Mouse (Mus musculus): ENCODE data around the gene Gla. TPM values are rescaled to one million over a fixed set of nuclear protein-coding genes. Genes with fewer than 3 reads are reported as not detected.

Gla gene
- polyA plus RNA-seq, 1 experiment from 2014 or later: 8.0 TPM

GRCm38 (mm10) chrX:134585103-134586002 lies 15.6 kb downstream of the Gla start, which contains the start of gene Rpl36a:
Gene Rpl36a (plus strand): TSS chrX:134585654.
- no peaks in the 10 kb centered on the region for H3K27me3 ChIP-seq (replicated peaks)
- H3K4me3 ChIP-seq (replicated peaks): peak within 1 kb of the TSS; percentile 43
- peak; percentile 97 for ATAC-seq
- WGBS: 18% methylated on average over 45 of the region's 45 CpGs
- peak within 1 kb of the TSS; percentile 53 for H3K9ac ChIP-seq
- H3K36me3 ChIP-seq: 0 out of 2 replicates have a peak, but pooled peaks cover 3% of the 10 kb centered on the region
- peak within 1 kb of the TSS; percentile 79 for H3K27ac ChIP-seq
- no peaks in the 10 kb centered on the region for H3K9me3 ChIP-seq
- H3K4me1 ChIP-seq (replicated peaks): no peaks in the 10 kb centered on the region
- peak within 1 kb of the TSS; percentile 57 for H3K4me2 ChIP-seq (replicated peaks)

- no peaks in the 10 kb centered on the region for H3K36me3 ChIP-seq
- H3K27ac ChIP-seq: no peak within 1 kb of the TSS
- H3K4me1 ChIP-seq (replicated peaks): no peaks in the 10 kb centered on the region
- H3K9me3 ChIP-seq: no peaks in the 10 kb centered on the region
- H3K4me3 ChIP-seq (replicated peaks): no peak within 1 kb of the TSS
- 79% methylated on average over 11 of the region's 11 CpGs for WGBS
- H3K9ac ChIP-seq: no peak within 1 kb of the TSS
- H3K27me3 ChIP-seq (replicated peaks): no peaks in the 10 kb centered on the region
- H3K4me2 ChIP-seq (replicated peaks): no peak within 1 kb of the TSS
- ATAC-seq: no peak
These were observed 17.8 kb downstream of the Gla start, which contains the start of gene Btk for GRCm38 (mm10) chrX:134582888-134583669. Gene Btk (minus strand): TSS chrX:134583570.

DNA sequence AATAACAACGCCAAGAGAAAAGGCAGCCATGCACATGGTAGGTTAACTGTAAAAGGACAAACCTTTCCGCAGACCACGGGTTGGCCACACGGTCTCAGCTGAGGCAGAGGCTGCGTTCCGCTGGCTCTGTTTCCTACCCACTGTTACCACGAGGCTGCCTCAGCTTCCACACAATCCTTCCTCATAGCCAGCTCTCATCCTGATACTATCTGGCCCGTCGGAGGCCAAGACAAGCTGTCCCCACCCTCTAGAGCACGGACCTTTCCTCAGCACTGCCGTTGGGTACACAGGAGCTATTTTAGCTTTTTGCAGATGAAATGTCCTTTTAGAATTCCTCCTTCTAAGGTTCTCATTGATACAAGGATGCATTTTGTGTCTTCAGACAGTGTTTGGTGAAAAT lies 18.7 kb downstream of the Gla start:
- WGBS: 80% methylated on average over 11 of the region's 11 CpGs
- Histone ChIP-seq H3K27ac (no peak overlapping the region), H3K4me1 (replicated peaks) (no peaks in the 10 kb centered on the region), H3K27me3 (replicated peaks) (no peaks in the 10 kb centered on the region), H3K9me3 (no peaks in the 10 kb centered on the region), H3K36me3 (no peaks in the 10 kb centered on the region), H3K4me3 (replicated peaks) (no peak overlapping the region), H3K4me2 (replicated peaks) (no peak overlapping the region), H3K9ac (no peak overlapping the region)
- ATAC-seq: no peak

GRCm38 (mm10) chrX:134580528-134581305 lies 20.2 kb downstream of the Gla start:
- 83% methylated on average over 14 of the region's 14 CpGs for WGBS
- Histone ChIP-seq H3K36me3 (no peaks in the 10 kb centered on the region), H3K4me2 (replicated peaks) (no peak overlapping the region), H3K27ac (no peak overlapping the region), H3K4me1 (replicated peaks) (no peaks in the 10 kb centered on the region), H3K4me3 (replicated peaks) (no peak overlapping the region), H3K27me3 (replicated peaks) (no peaks in the 10 kb centered on the region), H3K9me3 (no peaks in the 10 kb centered on the region), H3K9ac (no peak overlapping the region)
- no peak for ATAC-seq

DNA sequence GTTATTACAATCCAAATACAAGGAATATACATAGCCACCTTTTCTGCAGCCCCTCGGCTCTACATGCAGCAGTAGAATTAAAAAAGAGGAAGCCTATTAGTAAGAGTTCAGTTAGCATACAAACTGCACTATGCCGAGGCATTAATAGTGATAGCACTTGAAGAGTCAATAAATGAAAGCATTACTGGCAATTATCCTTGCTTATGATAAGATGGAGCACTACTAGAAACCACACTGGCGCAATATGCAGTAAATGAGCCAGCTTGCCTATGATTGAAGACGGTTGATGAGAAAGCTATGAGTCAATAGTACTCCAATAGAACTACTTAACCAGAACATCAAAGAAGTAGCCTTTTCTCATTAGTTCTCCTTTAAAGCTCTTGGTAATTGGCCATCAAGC lies 23.0 kb downstream of the Gla start:
- Histone ChIP-seq H3K9me3 (no peaks in the 10 kb centered on the region), H3K36me3 (no peaks in the 10 kb centered on the region), H3K4me1 (replicated peaks) (no peaks in the 10 kb centered on the region), H3K27me3 (replicated peaks) (no peaks in the 10 kb centered on the region), H3K4me2 (replicated peaks) (no peak overlapping the region), H3K27ac (no peak overlapping the region), H3K4me3 (replicated peaks) (no peak overlapping the region), H3K9ac (no peak overlapping the region)
- ATAC-seq: no peak
- 79% methylated on average over 4 of the region's 4 CpGs for WGBS

DNA sequence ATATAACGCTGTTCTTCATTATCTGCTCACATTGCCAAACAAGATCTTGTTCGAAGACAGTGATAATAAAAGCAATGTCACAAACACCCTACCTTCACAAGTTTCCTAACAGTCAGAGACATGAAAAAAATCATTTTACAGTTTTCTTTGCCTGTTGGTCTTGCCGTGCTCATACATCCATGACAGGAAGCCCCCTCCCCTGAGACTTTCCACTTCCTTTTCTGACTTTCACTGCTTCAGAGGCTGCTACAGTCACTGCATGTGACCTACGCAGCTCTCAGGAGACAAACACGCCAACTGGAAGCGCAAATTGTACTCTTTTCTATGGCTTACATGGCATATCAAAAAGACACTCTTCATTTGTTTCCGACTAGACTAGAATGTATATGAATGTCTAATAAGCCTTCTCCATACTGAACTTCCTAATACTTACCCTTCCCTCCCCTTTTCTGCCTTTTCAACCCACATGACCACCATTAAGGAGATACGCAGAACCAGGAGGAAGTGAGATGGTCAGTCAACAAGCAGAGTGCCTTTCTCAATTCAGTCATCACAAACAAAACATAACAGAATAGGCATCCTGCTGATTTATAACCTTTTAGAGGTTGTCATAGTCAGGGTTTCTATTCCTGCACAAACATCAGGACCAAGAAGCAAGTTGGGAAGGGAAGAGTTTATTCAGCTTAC lies 34.2 kb downstream of the Gla start:
- H3K27me3 ChIP-seq (replicated peaks): no peaks in the 10 kb centered on the region
- no peaks in the 10 kb centered on the region for H3K9me3 ChIP-seq
- H3K36me3 ChIP-seq: no peaks in the 10 kb centered on the region
- no peaks in the 10 kb centered on the region for H3K4me1 ChIP-seq (replicated peaks)
- ATAC-seq: no peak
- no peak overlapping the region for H3K27ac ChIP-seq
- 83% methylated on average over 8 of the region's 8 CpGs for WGBS
- H3K4me3 ChIP-seq (replicated peaks): no peak overlapping the region
- H3K9ac ChIP-seq: no peak overlapping the region
- H3K4me2 ChIP-seq (replicated peaks): no peak overlapping the region

DNA sequence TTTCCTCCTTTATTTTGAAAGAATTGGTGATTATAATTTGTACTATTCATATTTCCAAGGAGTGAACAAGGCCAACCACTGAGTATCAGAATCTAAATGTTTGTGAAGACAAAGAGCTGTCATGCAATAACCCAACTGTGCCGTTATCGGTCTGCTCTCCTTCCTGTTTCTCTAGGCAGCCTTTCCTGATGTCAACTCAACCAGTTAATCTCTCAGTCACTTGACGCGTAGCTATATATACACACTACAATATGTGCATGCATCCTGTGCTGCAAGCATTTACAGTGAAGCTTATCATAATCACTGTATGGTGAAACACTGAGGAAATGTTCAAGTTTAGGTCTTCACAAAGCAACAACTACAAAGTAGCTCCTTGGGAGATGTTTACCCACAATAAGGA lies 36.6 kb downstream of the Gla start:
- no peaks in the 10 kb centered on the region for H3K36me3 ChIP-seq
- H3K4me1 ChIP-seq (replicated peaks): no peaks in the 10 kb centered on the region
- H3K9me3 ChIP-seq: no peaks in the 10 kb centered on the region
- no peak for ATAC-seq
- no peak overlapping the region for H3K9ac ChIP-seq
- no peak overlapping the region for H3K4me3 ChIP-seq (replicated peaks)
- H3K4me2 ChIP-seq (replicated peaks): no peak overlapping the region
- H3K27ac ChIP-seq: no peak overlapping the region
- WGBS: 76% methylated on average over 4 of the region's 4 CpGs
- no peaks in the 10 kb centered on the region for H3K27me3 ChIP-seq (replicated peaks)

- ATAC-seq: no peak
These were observed 46.5 kb downstream of the Gla start for GRCm38 (mm10) chrX:134554425-134554824.

GRCm38 (mm10) chrX:134553326-134553725 lies 47.6 kb downstream of the Gla start:
- Histone ChIP-seq H3K4me2 (replicated peaks) (no peak overlapping the region), H3K27ac (no peak overlapping the region), H3K4me1 (replicated peaks) (no peaks in the 10 kb centered on the region), H3K36me3 (no peaks in the 10 kb centered on the region), H3K9me3 (no peaks in the 10 kb centered on the region), H3K4me3 (replicated peaks) (no peak overlapping the region), H3K9ac (no peak overlapping the region), H3K27me3 (replicated peaks) (no peaks in the 10 kb centered on the region)
- no peak for ATAC-seq
- WGBS: 80% methylated on average over 4 of the region's 4 CpGs

More at GRCm38 (mm10) chrX:134554425-134554824, 46.5 kb downstream of the Gla start:
- Histone ChIP-seq H3K9me3 (no peaks in the 10 kb centered on the region), H3K4me1 (replicated peaks) (no peaks in the 10 kb centered on the region), H3K4me3 (replicated peaks) (no peak overlapping the region), H3K36me3 (no peaks in the 10 kb centered on the region), H3K4me2 (replicated peaks) (no peak overlapping the region), H3K9ac (no peak overlapping the region), H3K27me3 (replicated peaks) (no peaks in the 10 kb centered on the region), H3K27ac (no peak overlapping the region)
- 58% methylated on average over 6 of the region's 6 CpGs for WGBS

- H3K36me3 ChIP-seq: no peaks in the 10 kb centered on the region
- WGBS: 24% methylated on average over 5 of the region's 5 CpGs
- ATAC-seq: no peak
- H3K4me3 ChIP-seq (replicated peaks): no peak overlapping the region
- H3K4me2 ChIP-seq (replicated peaks): no peak overlapping the region
- H3K4me1 ChIP-seq (replicated peaks): no peaks in the 10 kb centered on the region
- no peak overlapping the region for H3K9ac ChIP-seq
- no peaks in the 10 kb centered on the region for H3K27me3 ChIP-seq (replicated peaks)
- no peaks in the 10 kb centered on the region for H3K9me3 ChIP-seq
- no peak overlapping the region for H3K27ac ChIP-seq
These were observed 50.0 kb downstream of the Gla start for GRCm38 (mm10) chrX:134550903-134551302.

- Histone ChIP-seq H3K27ac (no peak overlapping the region), H3K27me3 (replicated peaks) (no peaks in the 10 kb centered on the region), H3K36me3 (no peaks in the 10 kb centered on the region), H3K4me1 (replicated peaks) (no peaks in the 10 kb centered on the region), H3K4me2 (replicated peaks) (no peak overlapping the region), H3K9ac (no peak overlapping the region), H3K9me3 (no peaks in the 10 kb centered on the region), H3K4me3 (replicated peaks) (no peak overlapping the region)
- WGBS: 81% methylated on average over 4 of the region's 4 CpGs
- no peak for ATAC-seq
These were observed 53.6 kb downstream of the Gla start for GRCm38 (mm10) chrX:134547330-134547729.

Data from intestine, embryonic 15.5 days (tissue).